In genomic region chr6:50585733-50586132, GRCm38 (mm10) we compare ENCODE assay signal across 20 mouse cellular contexts. TPM values are rescaled to one million over a fixed set of nuclear protein-coding genes. Genes with fewer than 3 reads are reported as not detected.
"Had no signal": no experiment of that assay in that cellular context is flagged by ENCODE, and none has a peak within 500 bp of the region (broad histone marks: within the 10 kb centered on the region; RNA-seq: fewer than 3 reads in every experiment).

No protein-coding gene starts in this region.

- H3K4me3 ChIP-seq: midbrain, embryonic 10.5 days; midbrain, embryonic 12.5 days; myocyte; neural tube, embryonic 13.5 days; neural tube, embryonic 15.5 days had no signal

- H3K27ac ChIP-seq: midbrain, embryonic 10.5 days; midbrain, embryonic 12.5 days; neural tube, embryonic 13.5 days; neural tube, embryonic 15.5 days had no signal

- ATAC-seq: midbrain, embryonic 16.5 days had no signal

- H3K4me2 ChIP-seq: lung, embryonic 14.5 days; midbrain, embryonic 12.5 days; neural tube, embryonic 13.5 days; neural tube, embryonic 15.5 days had no signal

- H3K4me1 ChIP-seq: midbrain, embryonic 10.5 days; midbrain, embryonic 12.5 days; neural tube, embryonic 15.5 days had no signal

- H3K27me3 ChIP-seq: midbrain, embryonic 12.5 days; neural tube, embryonic 13.5 days; neural tube, embryonic 15.5 days had no signal

- DNase-seq: lung, adult 18-20 months; lung, embryonic 14.5 days; lung, postnatal 10 days; lung, postnatal 4 days; midbrain, embryonic 14.5 days; retina, postnatal 1 day; right cerebral cortex, adult 18-20 months; right cerebral cortex, postnatal 25 days; right cerebral cortex, postnatal 4 days; spleen, adult 18-20 months; thymus, adult 2 months; thymus, postnatal 25 days; thymus, postnatal 4 days had no signal

- H3K9ac ChIP-seq: lung, embryonic 14.5 days; midbrain, embryonic 12.5 days; neural tube, embryonic 13.5 days; neural tube, embryonic 15.5 days had no signal

- H3K36me3 ChIP-seq: midbrain, embryonic 10.5 days; midbrain, embryonic 12.5 days; neural tube, embryonic 13.5 days; neural tube, embryonic 15.5 days had no signal

- H3K9me3 ChIP-seq: midbrain, embryonic 10.5 days; midbrain, embryonic 12.5 days; neural tube, embryonic 13.5 days; neural tube, embryonic 15.5 days had no signal

RNA-seq across cellular contexts. Expression of gene 4921507P07Rik, which starts 10.7 kb away (rescaled TPM):
- polyA plus RNA-seq: small intestine, adult 2 months had no signal
